Mouse (Mus musculus) T-cell, adult 66 days (primary cell): ENCODE measurements around the gene Sall4. TPM values are rescaled to one million over a fixed set of nuclear protein-coding genes. Genes with fewer than 3 reads are reported as not detected.

ENCODE experiments used
- total RNA-seq, 2 experiments: library from RNA; stranded (reverse); gene quantifications; 3 replicates in 1 of 2; 4 replicates in 1 of 2; pipeline ENCODE4 v1.2.4; 2023

Gene Sall4
- not detected for total RNA-seq

DNA sequence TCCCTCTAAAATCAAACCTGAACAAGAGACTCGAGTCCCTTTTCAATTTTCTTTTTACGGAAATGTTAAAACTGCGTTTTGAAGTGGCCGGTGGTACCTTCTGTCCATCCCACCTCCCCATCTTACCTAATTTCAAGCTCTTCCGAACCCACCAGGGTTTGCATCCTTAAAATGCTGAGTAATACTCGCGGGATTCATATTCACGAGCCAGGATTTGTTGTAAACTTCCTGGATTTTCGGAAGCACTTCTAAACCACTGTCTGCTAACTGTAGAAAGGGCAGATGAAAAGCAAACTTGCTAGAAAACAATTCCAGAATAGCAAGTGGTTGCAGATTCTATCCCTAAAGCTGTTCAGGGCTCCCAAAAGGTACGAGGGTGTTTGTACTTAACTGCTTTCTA lies at the start of gene Sall4:
TSS of gene Sall4 (minus strand) at position 362 of the 400 bp plus-strand sequence.

DNA sequence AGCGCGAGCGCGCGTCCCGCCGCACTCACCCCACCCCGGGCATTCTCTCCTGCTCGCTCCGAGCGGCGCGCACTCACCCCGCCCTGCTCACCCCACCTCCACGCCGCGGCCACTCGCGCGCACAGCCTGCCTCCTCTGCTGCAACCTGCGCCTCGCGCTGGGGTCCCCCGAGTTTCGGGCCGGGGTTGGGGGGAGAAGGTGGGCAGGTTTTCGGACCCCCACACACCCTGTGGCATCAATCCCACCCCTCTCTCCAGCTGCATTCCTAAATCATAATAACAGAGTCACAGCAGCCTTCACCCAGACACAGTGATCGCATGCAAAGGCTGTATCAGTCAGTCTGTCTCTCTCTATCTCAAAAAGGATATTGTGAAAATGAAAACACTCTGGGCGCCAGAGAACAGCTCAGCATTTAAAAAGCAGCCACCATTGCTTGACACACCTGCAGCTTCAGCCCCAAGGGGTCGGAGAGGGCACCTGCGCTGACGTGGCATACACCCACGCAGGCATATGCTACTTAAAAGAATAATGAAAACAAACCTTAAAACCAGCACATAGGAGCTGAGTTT lies 25.6 kb downstream of the Sall4 start, which contains the start of gene Atp9a:
TSS of gene Atp9a (minus strand) at position 351 of the 569 bp plus-strand sequence.

Other genes starting within 250 kb of the Sall4 start
- gene Nfatc2, start 166.3 kb downstream of the Sall4 start, total RNA-seq = 100 to 1,000 TPM in 1 of 2 experiments, 10 to 100 TPM in 1; 95.4 to 100 TPM
- 10 to 100 TPM; 18.8 to 19.0 TPM for gene Atp9a, start 25.5 kb downstream of the Sall4 start, total RNA-seq
- gene Zfp64, start 187.6 kb upstream of the Sall4 start, total RNA-seq = 10 to 100 TPM; 27.3 to 28.2 TPM